In genomic region chr8:45990631-45991310, GRCm38 (mm10) we compare ENCODE assay signal across 18 mouse cellular contexts. TPM values are rescaled to one million over a fixed set of nuclear protein-coding genes. Genes with fewer than 3 reads are reported as not detected.
"Had no signal": no experiment of that assay in that cellular context is flagged by ENCODE, and none has a peak within 500 bp of the region (broad histone marks: within the 10 kb centered on the region; RNA-seq: fewer than 3 reads in every experiment).

No protein-coding gene starts in this region.

- ATAC-seq: liver, embryonic 12.5 days; midbrain, embryonic 16.5 days had no signal

- H3K27me3 ChIP-seq: limb, embryonic 15.5 days; liver, embryonic 12.5 days; midbrain, embryonic 12.5 days; neural tube, embryonic 13.5 days had no signal

- H3K4me3 ChIP-seq: limb, embryonic 15.5 days; liver, embryonic 12.5 days; midbrain, embryonic 12.5 days; neural tube, embryonic 13.5 days had no signal

- H3K27ac ChIP-seq: limb, embryonic 15.5 days; liver, embryonic 12.5 days; midbrain, embryonic 12.5 days; neural tube, embryonic 13.5 days had no signal

- H3K4me1 ChIP-seq: limb, embryonic 15.5 days; midbrain, embryonic 12.5 days had no signal

- DNase-seq: kidney, adult 18-20 months; kidney, postnatal 10 days; layer of hippocampus, postnatal 36 days; lung, embryonic 14.5 days; thymus, postnatal 4 days had no signal

- H3K9me3 ChIP-seq: limb, embryonic 15.5 days; liver, embryonic 12.5 days; midbrain, embryonic 12.5 days; neural tube, embryonic 13.5 days had no signal

RNA-seq across cellular contexts. Expression of gene Lrp2bp, which starts 8.3 kb away (rescaled TPM):
- polyA plus RNA-seq: liver, embryonic 12.5 days; liver, embryonic 16.5 days had no signal

RNA-seq across cellular contexts. Expression of gene Ccdc110, which starts 56.4 kb away (rescaled TPM):
- total RNA-seq: megakaryocyte-erythroid progenitor cell, adult 5-6 weeks had no signal
- polyA plus RNA-seq: intestine, embryonic 14.5 days; kidney, embryonic 14.5 days; large intestine, adult 2 months; limb, embryonic 11.5 days; liver, embryonic 12.5 days; liver, embryonic 16.5 days; lung, embryonic 14.5 days; midbrain, embryonic 12.5 days; neural tube, embryonic 13.5 days; stomach, embryonic 16.5 days; thymus, postnatal 0 days had no signal
